Mouse (Mus musculus): Measurements from ENCODE around the gene Lrp5. TPM values are rescaled to one million over a fixed set of nuclear protein-coding genes. Genes with fewer than 3 reads are reported as not detected.

Gene Lrp5
- total and polyA plus RNA-seq, 3 experiments = 16.1 to 31.9 TPM; not detected in 1

DNA sequence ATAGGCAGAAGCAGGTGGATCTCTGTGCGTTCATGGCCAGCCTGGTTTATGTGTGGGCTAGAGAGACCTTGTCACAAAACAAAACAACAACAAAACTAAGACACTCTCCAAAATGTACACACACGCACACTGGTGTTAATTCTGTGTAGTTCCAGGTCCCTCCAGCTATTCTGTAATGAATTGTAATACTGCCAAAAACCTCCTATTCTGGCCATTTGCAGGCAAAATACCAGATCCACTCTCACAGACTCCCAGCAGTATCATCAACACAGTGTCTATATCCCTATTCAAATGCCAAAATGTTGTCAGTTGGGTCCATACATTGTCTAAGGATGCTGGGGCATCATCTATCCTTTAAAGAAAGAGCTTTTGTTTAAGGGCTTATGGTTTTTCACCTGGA is 141.4 kb downstream of the Lrp5 start:
- H3K36me3 ChIP-seq (ENCODE audit: control insufficient read depth in 1 of 2, insufficient read depth in 2 of 2, low read length in 2 of 2) = peaks cover 6 to 17% of the 10 kb centered on the region in 2 experiments
- H3K4me3 ChIP-seq (ENCODE audit: control insufficient read depth in 1 of 2, insufficient read depth in 1 of 2, low read depth in 2 of 2, low read length in 2 of 2) = no peak overlapping the region
- H3K27ac ChIP-seq (ENCODE audit: control insufficient read depth, low read depth, low read length) = no peak overlapping the region
- no peaks in the 10 kb centered on the region for H3K9me3 ChIP-seq (replicated peaks; ENCODE audit: insufficient read depth, low read length)
- DNase-seq (ENCODE audit: low read depth, low spot score) = no peak
- H3K4me1 ChIP-seq (ENCODE audit: control insufficient read depth in 1 of 2, insufficient read depth in 2 of 2, low read length in 2 of 2) = no peaks in the 10 kb centered on the region
- no peaks in the 10 kb centered on the region for H3K27me3 ChIP-seq (ENCODE audit: control insufficient read depth in 1 of 2, insufficient read depth in 2 of 2, low read length in 2 of 2)
- H3K9ac ChIP-seq (ENCODE audit: control insufficient read depth, low read depth, low read length, poor library complexity, severe bottlenecking) = no peak overlapping the region
- TF ChIP-seq UBTF (IDR thresholded peaks at IDR 0.05; ENCODE audit: borderline replicate concordance, insufficient read depth, low read depth, low read length) (no peak), HCFC1 (IDR thresholded peaks at IDR 0.05; ENCODE audit: low read depth, low read length) (no peak), EP300 (IDR thresholded peaks at IDR 0.05; ENCODE audit: low read depth in 1 of 2, low read length in 2 of 2) (no peak), GATA1 (IDR thresholded peaks at IDR 0.05; ENCODE audit: low read depth, low read length) (no peak), POLR2AphosphoS2 (IDR thresholded peaks at IDR 0.05; ENCODE audit: low read length) (no peak), RAD21 (IDR thresholded peaks at IDR 0.05; ENCODE audit: low read depth, low read length) (no peak), BHLHE40 (IDR thresholded peaks at IDR 0.05; ENCODE audit: borderline replicate concordance, low read depth, low read length) (no peak), ZMIZ1 (IDR thresholded peaks at IDR 0.05; ENCODE audit: low read depth, low read length) (no peak), ZKSCAN1 (IDR thresholded peaks at IDR 0.05; ENCODE audit: low read depth, low read length) (no peak), CTCF (IDR thresholded peaks at IDR 0.05 in 2 of 3, conservative IDR thresholded peaks at IDR 0.05 in 1 of 3; ENCODE audit: control insufficient read depth in 1 of 3, insufficient read depth in 1 of 3, low read depth in 2 of 3, low read length in 3 of 3, poor library complexity in 1 of 3, severe bottlenecking in 1 of 3) (no peak), GABPA (IDR thresholded peaks at IDR 0.05; ENCODE audit: low read depth, low read length) (no peak), MAFK (IDR thresholded peaks at IDR 0.05; ENCODE audit: borderline replicate concordance, low read depth, low read length) (no peak), ZNF384 (IDR thresholded peaks at IDR 0.05; ENCODE audit: low read depth, low read length) (no peak), CHD1 (IDR thresholded peaks at IDR 0.05; ENCODE audit: low read depth, low read length) (no peak), ELF1 (IDR thresholded peaks at IDR 0.05; ENCODE audit: low read depth, low read length) (no peak), MXI1 (IDR thresholded peaks at IDR 0.05; ENCODE audit: low read depth, low read length) (no peak), MAZ (IDR thresholded peaks at IDR 0.05; ENCODE audit: low read depth, low read length) (no peak), NELFE (IDR thresholded peaks at IDR 0.05; ENCODE audit: low read depth, low read length) (no peak), E2F4 (IDR thresholded peaks at IDR 0.05; ENCODE audit: borderline replicate concordance, low read depth, low read length) (no peak)
- peaks cover 29% of the 10 kb centered on the region for H3K79me2 ChIP-seq (ENCODE audit: control insufficient read depth, insufficient read depth, low read length, poor library complexity)

DNA sequence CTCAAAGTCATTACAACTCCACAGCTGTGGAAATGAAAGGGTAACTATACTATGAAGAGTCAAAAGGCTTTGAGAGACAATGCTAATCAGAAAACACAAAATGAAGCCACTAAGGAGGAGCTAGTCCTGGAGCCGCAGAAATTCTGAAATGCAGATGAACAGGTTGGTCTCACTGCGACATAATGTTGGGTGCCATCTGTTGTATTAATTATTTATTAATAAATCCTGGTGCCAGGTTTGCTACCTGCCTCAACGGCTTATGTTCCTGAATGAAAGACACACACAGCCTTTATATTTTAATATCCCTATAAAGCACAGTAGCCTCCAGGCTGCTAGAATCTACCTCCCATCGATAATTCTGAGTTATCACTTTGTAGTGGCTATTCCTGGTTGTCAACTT is 143.8 kb downstream of the Lrp5 start:
- no peak overlapping the region for H3K9ac ChIP-seq (ENCODE audit: control insufficient read depth, low read depth, low read length, poor library complexity, severe bottlenecking)
- H3K4me3 ChIP-seq (ENCODE audit: control insufficient read depth in 1 of 2, insufficient read depth in 1 of 2, low read depth in 2 of 2, low read length in 2 of 2) = no peak overlapping the region
- H3K9me3 ChIP-seq (replicated peaks; ENCODE audit: insufficient read depth, low read length) = no peaks in the 10 kb centered on the region
- no peaks in the 10 kb centered on the region for H3K4me1 ChIP-seq (ENCODE audit: control insufficient read depth in 1 of 2, insufficient read depth in 2 of 2, low read length in 2 of 2)
- no peak overlapping the region for H3K27ac ChIP-seq (ENCODE audit: control insufficient read depth, low read depth, low read length)
- H3K79me2 ChIP-seq (ENCODE audit: control insufficient read depth, insufficient read depth, low read length, poor library complexity) = peaks cover 28% of the 10 kb centered on the region
- TF ChIP-seq RAD21 (IDR thresholded peaks at IDR 0.05; ENCODE audit: low read depth, low read length) (no peak), MXI1 (IDR thresholded peaks at IDR 0.05; ENCODE audit: low read depth, low read length) (no peak), BHLHE40 (IDR thresholded peaks at IDR 0.05; ENCODE audit: borderline replicate concordance, low read depth, low read length) (no peak), SMC3 (IDR thresholded peaks at IDR 0.05; ENCODE audit: low read depth, low read length) (no peak), USF2 (IDR thresholded peaks at IDR 0.05; ENCODE audit: borderline replicate concordance in 1 of 2, insufficient read depth in 1 of 2, low read depth in 1 of 2, low read length in 2 of 2) (no peak), MAZ (IDR thresholded peaks at IDR 0.05; ENCODE audit: low read depth, low read length) (no peak), JUND (IDR thresholded peaks at IDR 0.05; ENCODE audit: low read depth, low read length) (no peak), POLR2AphosphoS2 (IDR thresholded peaks at IDR 0.05; ENCODE audit: low read length) (no peak), MAX (IDR thresholded peaks at IDR 0.05; ENCODE audit: low read length) (no peak)
- no peaks in the 10 kb centered on the region for H3K27me3 ChIP-seq (ENCODE audit: control insufficient read depth in 1 of 2, insufficient read depth in 2 of 2, low read length in 2 of 2)
- H3K36me3 ChIP-seq (ENCODE audit: control insufficient read depth in 1 of 2, insufficient read depth in 2 of 2, low read length in 2 of 2) = peaks cover 11 to 23% of the 10 kb centered on the region in 2 experiments
- DNase-seq (ENCODE audit: low read depth, low spot score) = no peak

Measured in MEL (cell line).